Mouse (Mus musculus): ENCODE measurements around the gene Brap.
"Not testable (repeated sequence)": the region's sequence is repeated elsewhere in the genome, so short reads cannot be mapped to it uniquely, and the experiment has no call there.

Gene Brap

DNA sequence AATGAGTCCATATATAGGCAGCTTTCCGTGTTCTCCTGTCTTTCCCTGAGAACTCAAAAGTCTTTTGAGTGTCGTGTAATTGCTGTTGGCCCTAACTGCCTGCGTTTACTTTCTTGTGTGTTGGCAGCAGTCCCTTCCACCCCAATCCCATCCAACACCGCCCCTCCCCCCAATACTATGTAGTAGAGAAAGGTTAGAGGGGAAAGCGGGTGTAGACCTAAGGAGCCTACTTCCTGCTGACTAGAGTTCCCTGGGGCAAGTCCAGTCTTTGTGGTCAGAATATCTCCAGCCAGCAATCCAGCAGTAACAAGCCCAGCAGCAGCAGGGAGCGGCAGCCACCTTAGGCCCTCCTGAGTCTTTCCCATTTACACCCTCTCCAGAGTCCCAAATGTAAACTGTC, 8.0 kb downstream of the Brap start:
- no peak for DNase-seq (ENCODE audit: low read depth in 2 of 2, low spot score in 2 of 2)

DNA sequence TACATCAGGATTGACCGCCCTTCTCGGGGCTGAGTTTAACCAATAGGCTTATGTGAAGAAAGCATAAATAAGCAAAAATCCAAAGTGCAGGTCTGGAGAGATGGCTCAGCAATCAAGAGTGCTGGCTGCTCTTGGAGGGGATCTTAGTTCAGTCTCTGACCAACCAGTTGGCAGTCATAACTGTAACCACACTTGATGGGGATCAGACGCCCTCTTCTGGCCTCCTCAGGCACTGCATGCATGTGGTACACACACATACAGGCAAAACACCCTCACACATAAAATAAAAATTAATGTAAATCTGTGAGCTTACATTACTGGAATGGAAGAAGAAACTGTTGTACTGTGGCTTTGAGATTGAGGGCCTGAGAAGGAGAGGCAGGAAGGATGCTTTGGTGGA, 10.0 kb downstream of the Brap start:
- DNase-seq (ENCODE audit: low read depth in 2 of 2, low spot score in 2 of 2) = peak; percentile 27 to 46

DNA sequence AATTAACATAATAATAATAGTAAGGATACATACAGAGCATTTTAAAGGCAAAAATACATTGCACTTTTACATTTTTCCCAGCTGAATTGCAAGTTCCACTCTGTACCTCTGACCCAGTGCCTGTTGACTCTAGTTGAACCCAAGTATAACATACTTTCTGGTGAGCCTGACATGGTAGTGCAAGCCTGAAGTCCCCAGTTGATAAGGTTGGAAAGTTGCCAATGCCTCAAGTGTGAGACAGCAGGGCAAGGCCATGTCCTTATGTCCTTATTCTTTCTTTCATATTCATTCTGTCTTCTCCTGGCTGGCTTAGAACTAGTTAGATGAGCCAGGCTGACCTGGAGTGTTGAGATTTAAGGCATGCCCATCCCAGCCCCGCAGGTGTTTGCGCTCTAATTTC, 21.9 kb downstream of the Brap start:
- no peak for DNase-seq (ENCODE audit: low read depth in 2 of 2, low spot score in 2 of 2)

DNA sequence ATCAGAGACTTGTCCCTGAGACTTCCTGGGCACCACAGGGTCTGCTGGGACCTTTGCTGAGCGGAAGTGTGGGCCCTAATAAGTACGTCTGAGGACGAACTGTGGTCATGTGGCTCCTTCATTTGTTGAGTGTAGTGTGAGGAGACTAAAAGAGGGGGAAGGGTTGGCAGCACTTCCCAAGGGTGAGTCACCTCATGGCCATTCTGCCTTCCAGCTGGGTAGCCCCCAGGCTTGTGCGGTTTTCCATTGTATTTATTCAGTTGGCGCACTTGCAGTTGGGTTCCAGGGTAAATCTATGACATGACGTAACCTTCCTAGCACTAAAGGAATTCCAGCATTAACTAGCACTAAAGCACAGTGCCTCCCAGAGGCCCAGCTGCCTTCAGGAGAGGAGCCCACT, 25.1 kb downstream of the Brap start:
- DNase-seq (ENCODE audit: low read depth in 2 of 2, low spot score in 2 of 2) = no peak

DNA sequence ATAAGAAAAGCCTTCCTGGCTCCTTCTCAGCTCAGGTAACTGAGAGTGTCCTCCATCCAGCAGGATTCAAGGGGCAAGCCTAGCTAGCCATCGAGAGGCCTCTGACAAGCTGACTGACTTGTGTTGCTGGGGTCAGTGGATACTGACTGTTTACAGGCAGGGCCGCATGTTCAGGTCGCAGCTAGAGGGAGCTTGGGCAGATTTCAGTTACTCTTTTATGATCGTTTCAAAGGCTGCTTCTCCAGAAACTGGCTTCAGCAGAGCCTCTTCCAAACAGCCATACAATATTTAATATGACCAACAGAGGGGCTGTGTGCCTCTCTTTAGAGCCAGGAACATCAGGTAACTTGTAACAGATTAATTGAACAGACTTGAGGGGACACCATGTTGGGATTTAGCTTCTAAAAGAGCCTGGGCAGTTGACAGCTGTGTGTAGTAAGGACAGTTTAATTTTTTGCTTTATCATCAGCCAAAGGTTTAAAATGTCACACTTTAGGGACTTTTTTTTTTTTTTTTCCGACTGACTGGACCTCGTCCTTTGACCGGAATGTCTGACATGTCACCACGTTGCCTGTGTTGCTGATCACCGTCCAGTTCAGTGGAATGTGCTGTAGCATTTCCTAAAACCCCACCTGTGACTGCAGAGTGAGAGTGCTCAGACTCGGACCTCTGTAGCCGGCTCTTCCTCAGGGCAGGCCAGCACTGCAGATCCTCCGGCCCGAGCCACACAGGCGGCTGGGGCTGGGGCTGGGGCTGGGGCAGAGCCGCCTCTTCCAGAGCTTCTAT, 25.9 kb downstream of the Brap start:
- DNase-seq (ENCODE audit: low read depth in 2 of 2, low spot score in 2 of 2) = no peak

- DNase-seq (ENCODE audit: low read depth in 2 of 2, low spot score in 2 of 2) = no peak
Measured at GRCm38 (mm10) chr5:121690482-121691211, 30.3 kb downstream of the Brap start.

DNA sequence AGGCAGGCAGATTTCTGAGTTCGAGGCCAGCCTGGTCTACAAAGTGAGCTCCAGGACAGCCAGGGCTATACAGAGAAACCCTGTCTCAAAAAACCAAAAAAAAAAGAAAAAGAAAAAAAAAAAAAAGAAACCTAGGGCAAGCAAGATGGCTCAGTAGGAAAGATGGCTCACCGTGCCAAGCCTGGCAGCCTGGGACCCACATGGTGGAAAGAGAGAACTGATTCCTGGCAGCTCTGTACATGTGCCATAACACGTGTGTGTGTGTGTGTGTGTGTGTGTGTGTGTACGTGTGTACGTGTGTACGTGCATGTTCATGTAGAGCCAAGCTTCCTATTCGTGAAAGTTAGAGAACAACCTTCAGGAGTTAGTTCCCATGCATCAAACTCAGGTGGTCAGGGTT, 31.1 kb downstream of the Brap start:
- not testable (repeated sequence) for DNase-seq (ENCODE audit: low read depth in 2 of 2, low spot score in 2 of 2)

DNA sequence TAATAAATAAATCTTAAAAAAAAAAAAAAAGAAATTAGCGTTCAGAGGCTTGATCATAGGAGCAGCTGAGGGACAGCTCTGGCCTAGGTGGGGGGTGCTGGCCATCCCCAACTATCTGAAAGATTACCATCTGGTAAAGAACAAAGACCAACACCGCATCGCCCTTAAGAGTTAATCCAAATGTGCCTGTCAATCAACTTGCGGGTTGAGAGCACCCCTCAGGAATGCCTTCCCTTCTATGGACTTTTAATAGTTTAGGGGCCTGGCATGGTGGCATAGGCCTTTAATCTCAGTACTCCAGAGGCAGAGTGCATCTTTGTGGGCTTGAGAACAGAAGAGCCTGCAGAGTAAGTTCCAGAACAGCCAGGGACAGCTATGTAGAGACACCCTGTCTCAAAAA, 32.5 kb downstream of the Brap start:
- DNase-seq (ENCODE audit: low read depth in 2 of 2, low spot score in 2 of 2) = no peak

- no peak for DNase-seq (ENCODE audit: low read depth in 2 of 2, low spot score in 2 of 2)
Measured at GRCm38 (mm10) chr5:121696761-121697160, 36.4 kb downstream of the Brap start.

GRCm38 (mm10) chr5:121699891-121700290, 39.5 kb downstream of the Brap start:
- DNase-seq (ENCODE audit: low read depth in 2 of 2, low spot score in 2 of 2) = no peak

DNA sequence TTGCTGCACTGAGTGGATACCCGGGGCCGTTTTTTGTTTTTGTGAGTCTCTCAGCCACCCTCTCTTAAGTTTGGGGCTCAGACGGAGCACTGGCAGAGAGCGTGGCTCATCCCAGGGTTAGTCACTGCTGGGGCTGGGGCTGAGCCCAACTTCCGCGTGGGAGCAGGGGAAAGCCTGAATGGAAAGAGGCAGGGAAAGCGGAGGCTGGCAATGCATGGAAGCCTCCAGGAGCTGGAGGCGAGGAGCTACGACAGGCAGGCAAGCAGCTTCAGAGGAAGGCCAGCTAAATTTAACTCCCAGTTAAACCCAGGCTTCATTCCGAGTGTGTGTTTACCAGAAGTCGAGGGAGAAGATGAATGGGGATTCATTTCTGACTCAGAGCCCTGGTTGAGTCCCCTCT, 40.1 kb downstream of the Brap start:
- no peak for DNase-seq (ENCODE audit: low read depth in 2 of 2, low spot score in 2 of 2)

GRCm38 (mm10) chr5:121701111-121701769, 40.9 kb downstream of the Brap start:
- DNase-seq (ENCODE audit: low read depth in 2 of 2, low spot score in 2 of 2) = no peak

GRCm38 (mm10) chr5:121703341-121703740, 43.0 kb downstream of the Brap start:
- DNase-seq (ENCODE audit: low read depth in 2 of 2, low spot score in 2 of 2) = no peak

DNA sequence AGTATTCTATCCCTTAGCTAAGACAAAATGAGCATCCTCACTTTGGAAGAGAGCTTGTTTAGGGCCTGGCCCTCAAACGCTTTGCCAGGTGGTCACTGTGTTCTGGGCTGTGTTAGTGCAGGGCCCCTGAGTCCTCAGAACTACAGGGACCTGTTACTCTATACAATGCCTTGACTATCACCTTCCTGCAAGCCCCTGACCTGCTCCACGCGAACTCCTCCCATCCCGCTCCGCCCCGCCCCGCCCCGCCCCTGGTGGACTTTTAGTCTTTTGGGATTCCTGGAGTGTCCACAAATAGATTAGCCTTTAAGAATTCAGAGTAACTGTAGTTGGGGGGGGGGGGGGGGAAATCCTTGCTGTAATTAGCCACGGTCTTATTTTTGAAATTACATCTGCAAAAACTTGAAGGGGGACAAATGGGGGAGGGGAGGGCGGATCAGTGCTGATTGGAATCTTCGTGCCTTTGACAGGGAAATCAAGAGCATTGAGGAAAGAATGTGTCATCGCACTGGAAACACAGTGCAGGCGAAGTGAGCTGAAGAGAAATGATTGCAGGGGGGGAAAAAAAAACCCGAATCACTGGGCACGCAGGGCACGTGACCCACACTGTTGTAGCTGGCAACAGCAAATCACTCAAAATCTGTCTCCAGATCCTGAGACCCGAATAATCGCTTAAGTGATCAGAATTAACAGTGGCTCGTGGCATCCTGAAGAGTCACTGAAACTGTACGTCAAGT, 44.3 kb downstream of the Brap start:
- DNase-seq (ENCODE audit: low read depth in 2 of 2, low spot score in 2 of 2) = no peak

- no peak for DNase-seq (ENCODE audit: low read depth in 2 of 2, low spot score in 2 of 2)
Measured at GRCm38 (mm10) chr5:121710402-121710801, 50.0 kb downstream of the Brap start.

DNA sequence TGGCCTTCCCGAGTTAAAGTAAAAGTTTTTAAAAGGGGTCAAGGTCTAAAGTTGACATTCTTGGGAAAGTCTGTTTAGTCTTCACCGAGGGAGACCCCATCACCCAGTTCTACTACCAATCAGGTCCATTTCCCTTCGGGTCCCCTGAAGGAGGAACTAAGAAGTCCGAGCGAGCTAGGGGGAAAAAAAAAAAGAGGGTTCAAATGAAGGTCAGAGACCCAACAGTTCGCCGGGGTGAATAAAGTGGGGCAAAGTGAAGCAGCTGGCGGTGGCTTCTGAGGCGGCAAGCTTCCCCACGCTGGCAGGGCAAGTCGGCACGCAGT, 50.4 kb downstream of the Brap start:
- no peak for DNase-seq (ENCODE audit: low read depth in 2 of 2, low spot score in 2 of 2)

GRCm38 (mm10) chr5:121711174-121711927, 51.0 kb downstream of the Brap start, which contains the start of gene Atxn2:
TSS of gene Atxn2 (plus strand) at chr5:121711337.
- peak; percentile 74 to 78 for DNase-seq (ENCODE audit: low read depth in 2 of 2, low spot score in 2 of 2)

- no peak for DNase-seq (ENCODE audit: low read depth in 2 of 2, low spot score in 2 of 2)
Measured at GRCm38 (mm10) chr5:121711928-121712231, 51.5 kb downstream of the Brap start.

- DNase-seq (ENCODE audit: low read depth in 2 of 2, low spot score in 2 of 2) = no peak
Measured at GRCm38 (mm10) chr5:121712232-121712933, 52.0 kb downstream of the Brap start.

DNA sequence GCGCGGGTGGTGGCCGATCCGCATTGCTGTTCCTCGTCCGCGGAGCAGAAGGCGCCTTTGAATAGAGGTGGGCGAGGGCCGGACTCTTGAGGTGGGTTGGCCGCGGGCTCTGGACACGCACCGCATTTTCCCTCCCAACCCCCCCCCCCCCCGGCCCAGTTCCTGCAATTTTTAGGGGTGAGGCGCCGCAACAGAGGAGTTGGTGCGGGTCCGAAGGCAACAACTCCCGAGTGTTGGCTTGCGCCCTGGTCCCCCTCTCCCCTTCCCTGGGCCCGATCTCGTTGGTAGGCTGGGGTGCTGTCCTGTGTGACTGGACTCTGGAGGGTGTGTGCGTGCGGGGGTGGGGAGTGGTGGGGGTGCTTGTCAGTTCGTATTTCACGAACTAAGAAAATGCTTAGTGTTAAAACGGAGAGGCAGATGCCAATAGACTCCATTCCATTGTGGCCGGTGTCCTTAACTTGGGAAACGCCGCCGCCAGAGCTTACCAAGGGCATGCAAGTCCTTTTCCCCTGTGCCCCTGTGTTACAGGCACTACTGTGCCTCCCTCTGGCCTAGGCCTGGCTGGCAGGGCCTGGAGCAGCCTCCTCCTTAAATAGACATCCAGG, 52.7 kb downstream of the Brap start:
- DNase-seq (ENCODE audit: low read depth in 2 of 2, low spot score in 2 of 2) = no peak

Data from CD8-positive naive resting alpha-beta T cell, adult 2 months (primary cell).